Mouse (Mus musculus): ENCODE measurements around the gene Ankrd52. TPM values are rescaled to one million over a fixed set of nuclear protein-coding genes. Genes with fewer than 3 reads are reported as not detected.
"Not testable (repeated sequence)": the region's sequence is repeated elsewhere in the genome, so short reads cannot be mapped to it uniquely, and the experiment has no call there.

Ankrd52 gene
- polyA plus RNA-seq (2015; fragmentation: Nextera tagmentation; extraction: Ambion mirVana) = 7.4 and 9.9 TPM in 2 replicates

DNA sequence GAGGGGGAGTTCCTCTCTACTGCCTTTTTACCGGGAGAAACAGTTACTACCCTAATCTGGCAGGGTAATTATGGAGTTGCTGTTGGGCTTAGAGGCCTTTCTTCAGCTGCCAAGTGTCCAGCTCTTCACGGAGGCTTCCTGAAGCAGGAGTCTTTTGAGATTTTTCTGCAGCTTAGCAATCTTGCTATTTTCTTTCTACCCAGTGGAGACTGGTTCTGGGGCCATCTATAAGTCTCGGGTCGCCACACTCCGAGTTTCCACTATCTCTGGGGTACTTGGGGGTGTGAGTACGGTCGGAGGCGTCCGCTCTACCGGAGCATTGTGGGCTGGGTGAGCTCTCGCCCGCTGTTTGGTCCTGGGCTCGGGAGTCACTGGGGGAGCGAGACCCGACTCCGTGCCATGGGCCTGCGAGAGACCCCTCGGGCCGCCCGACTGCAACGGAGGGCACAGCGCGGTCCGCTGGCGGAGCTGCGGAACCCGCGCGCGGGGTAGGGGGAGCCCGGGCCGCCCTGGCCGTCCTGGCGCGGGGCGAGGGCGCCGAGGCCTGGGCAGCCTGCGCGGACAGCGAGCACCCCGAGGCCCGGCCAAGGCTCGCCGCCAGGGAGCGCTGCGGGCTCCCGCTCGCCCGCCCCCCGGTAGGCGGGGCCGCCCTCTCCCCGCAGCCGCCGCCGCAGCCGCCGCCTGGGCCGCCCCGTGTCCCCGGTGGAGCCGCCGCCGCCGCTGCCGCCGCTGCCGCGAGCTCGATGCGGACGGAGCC, at the start of gene Ankrd52:
Ankrd52 (plus strand) TSS at position 661 of the 757 bp plus-strand sequence.
- peak; percentile 82 for DNase-seq (ENCODE audit: low spot score)

GRCm38 (mm10) chr10:128327610-128328009, 49.3 kb upstream of the Ankrd52 start:
- no peak for DNase-seq (ENCODE audit: low spot score)

- DNase-seq (ENCODE audit: low spot score) = not testable (repeated sequence)
Observed at GRCm38 (mm10) chr10:128332358-128333249, 44.3 kb upstream of the Ankrd52 start.

DNA sequence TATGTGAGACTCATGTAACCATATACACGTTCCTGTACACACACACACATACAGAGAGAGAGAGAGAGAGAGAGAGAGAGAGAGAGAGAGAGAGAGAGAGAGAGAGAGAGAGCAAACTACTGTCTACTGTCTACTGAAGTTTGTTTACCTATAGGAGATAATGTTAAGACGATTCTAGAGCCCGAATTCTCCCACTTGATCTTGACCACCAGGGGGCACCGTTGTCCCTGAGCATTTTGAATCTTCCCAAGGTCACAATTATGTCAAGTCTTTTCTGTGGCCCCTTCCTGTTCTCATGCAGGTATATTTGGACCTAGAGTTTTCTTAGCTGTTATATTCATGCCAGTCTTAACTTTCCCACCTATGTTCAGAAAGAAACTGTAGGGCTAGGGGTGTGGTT, 41.3 kb upstream of the Ankrd52 start:
- DNase-seq (ENCODE audit: low spot score) = peak; percentile 87

DNA sequence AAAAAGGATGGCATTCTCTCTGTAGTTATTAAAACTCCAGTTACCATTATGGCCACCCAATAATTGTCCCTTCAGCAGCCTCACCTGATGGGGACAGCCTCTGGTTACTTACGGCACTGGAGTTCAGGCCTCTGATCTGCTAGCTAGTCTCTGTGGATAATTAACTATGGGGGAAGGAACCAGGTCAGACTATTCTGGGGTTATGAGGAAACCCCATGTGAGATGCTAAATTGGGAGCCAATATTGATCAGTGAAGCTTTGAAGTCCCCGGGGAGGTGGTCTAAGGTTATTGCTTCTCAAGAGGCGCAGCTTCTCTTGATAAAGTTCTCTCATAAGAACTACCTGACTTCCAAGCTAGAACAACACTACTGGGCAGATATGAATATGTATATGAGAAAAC, 40.7 kb upstream of the Ankrd52 start:
- no peak for DNase-seq (ENCODE audit: low spot score)

GRCm38 (mm10) chr10:128336597-128336996, 40.3 kb upstream of the Ankrd52 start:
- no peak for DNase-seq (ENCODE audit: low spot score)

DNA sequence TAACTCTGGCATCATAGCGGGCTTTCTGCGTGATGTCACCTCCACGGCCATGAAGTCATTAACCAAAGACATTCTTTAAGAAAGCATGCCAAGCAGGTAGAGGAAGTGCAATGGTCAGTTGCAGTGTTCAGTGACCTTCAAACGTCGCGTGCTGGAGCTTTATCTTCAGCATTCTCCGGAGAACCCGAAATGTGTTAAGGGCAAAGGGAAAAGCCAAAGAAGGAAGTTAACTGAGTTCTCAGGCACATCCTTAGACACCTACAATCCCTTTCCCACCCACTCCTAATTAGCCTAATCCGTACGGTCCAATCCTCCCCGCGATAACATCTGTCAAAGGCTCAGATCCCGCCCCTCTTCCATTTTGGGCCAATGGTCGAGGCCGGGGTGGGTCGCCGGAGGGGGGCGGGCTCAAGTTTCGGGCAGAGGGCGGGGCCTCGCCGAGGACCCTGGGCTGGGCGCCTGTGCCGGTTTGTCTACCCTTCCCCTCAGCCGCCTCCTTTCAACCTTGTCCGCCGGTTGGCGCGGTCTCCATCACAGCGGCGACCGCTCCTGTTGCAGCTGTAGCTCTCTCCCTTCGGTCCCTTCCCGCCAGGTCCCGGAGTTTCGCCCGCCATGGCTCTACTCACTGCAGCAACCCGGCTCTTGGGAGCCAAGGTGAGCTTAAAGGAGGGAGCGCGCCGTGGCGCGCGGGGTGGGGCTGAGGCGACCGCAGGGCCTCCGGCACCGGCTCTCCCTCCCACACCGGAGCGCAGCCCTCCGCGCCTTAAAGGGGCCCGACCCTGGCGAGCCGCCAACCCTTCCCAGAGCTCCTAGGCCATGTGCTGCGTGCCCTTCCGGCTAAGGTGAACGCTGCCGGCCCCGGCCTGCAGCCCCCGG, 39.4 kb upstream of the Ankrd52 start, which contains the start of gene Cs:
Cs (plus strand) TSS at position 429 of the 876 bp plus-strand sequence.
- peak; percentile 97 for DNase-seq (ENCODE audit: low spot score)

DNA sequence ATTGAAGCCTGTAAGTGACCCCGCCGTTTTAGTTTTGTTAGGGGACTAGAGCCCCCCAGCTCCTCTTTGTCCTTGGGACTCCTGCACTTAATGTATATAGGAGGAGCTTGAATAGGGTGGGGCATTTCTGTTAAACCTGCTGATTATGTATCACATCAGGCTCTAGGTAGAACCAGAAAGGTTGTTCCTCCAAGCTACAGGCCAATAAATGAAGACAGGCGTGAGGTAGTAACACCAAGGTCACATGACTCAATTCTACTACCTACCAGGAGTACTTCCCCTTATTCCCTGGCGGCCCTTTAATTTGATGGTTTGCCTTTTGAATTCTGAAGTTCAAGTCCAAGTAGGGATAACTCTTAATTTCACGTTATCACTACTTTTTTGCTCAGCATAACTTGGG, 38.5 kb upstream of the Ankrd52 start:
- DNase-seq (ENCODE audit: low spot score) = no peak

- no peak for DNase-seq (ENCODE audit: low spot score)
Observed at GRCm38 (mm10) chr10:128338948-128339347, 38.0 kb upstream of the Ankrd52 start.

GRCm38 (mm10) chr10:128340257-128340656, 36.7 kb upstream of the Ankrd52 start:
- DNase-seq (ENCODE audit: low spot score) = peak; percentile 34

GRCm38 (mm10) chr10:128343436-128343835, 33.5 kb upstream of the Ankrd52 start:
- DNase-seq (ENCODE audit: low spot score) = no peak

DNA sequence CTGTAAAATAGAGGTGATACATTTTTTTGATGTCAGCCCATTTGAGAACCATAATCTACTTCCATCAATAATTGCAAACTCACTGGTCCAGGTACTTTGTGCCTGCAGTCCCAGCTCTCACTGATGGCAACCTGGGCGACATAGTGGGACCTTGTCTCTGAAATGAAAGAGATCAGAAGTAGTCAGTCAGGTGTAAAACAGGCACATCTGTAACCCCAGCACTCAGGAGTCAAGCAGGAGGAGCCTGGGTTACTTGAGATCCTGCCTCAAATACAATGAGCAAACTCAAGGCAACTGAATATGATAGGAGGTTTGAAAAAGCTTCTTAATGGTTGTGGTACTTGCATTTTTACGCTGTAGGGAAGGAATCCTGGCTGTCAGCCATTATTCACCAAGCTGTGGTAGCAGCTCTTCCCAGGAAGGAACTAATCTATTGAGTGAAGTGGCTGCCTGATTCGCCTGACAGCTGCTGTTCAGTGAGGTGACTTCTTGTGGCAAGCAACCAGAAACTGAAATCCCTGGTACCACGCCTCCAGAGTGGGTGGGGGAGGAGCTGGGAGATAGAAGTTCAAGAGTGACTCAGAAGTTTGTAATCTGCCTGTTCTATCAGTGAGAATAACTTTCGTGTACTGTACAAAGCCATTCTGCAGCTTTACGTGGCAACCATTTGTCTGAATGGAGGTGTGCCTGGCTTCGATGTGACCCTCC, 32.2 kb upstream of the Ankrd52 start:
- peak; percentile 89 for DNase-seq (ENCODE audit: low spot score)

DNA sequence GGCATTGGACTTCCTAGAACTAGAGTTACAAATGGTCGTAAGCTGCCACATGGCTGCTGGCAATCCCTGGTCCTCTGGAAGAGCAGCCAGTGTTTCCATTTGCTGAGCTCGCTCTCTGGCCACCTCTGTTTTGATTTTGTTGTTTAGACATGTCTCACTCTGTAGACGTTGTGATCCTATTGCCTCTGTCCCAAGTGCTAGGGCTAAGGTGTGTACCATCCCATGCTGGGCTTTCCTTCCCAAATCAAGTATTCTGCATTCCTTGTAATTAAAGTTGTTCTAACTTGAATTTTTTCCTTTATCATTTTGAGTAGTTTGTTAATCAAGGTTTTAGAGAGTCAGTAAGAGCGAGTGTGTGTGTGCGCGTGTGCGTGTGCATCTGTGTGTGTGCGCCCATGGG, 29.4 kb upstream of the Ankrd52 start:
- DNase-seq (ENCODE audit: low spot score) = no peak

GRCm38 (mm10) chr10:128358796-128359195, 18.1 kb upstream of the Ankrd52 start:
- DNase-seq (ENCODE audit: low spot score) = peak; percentile 67

GRCm38 (mm10) chr10:128359226-128359625, 17.7 kb upstream of the Ankrd52 start:
- no peak for DNase-seq (ENCODE audit: low spot score)

DNA sequence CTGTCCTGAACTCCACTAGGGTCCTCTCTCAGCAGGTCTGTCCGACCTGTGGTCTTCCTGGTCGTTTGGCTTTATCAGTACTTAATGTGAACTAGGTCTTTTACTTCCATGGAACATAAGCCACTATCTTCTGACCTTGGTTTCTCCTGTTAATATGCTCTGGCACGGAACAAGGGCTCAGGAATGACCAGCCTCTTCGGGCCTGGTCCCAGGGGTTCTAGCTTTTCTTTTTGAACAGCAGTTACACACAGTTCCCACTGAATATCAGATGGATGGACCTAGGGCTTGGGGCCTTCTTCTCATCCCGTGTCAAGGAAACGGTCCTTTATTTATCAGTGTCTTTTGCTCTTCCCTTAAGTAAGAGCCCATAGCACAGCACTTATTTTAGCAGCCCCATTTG, 15.1 kb upstream of the Ankrd52 start:
- DNase-seq (ENCODE audit: low spot score) = no peak

DNA sequence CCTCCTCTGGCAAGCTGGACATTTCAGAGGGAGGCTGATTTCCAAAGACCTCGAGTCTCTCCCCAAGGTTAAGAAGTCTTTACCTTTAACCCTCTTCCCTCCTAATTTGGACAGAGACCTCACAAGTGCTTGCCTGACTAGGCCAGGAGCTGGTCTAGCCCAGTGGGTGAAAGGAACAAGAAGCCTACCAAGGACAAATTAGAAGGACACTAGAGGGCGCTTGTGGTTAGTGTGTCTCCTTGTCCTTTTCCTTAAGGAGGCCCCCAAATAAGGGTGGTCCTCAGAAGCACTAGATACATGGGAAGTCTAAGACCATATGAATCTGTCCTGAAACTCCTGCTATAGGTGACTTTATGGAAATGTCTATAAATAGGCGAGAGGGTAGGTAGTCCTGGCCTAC, 14.3 kb upstream of the Ankrd52 start:
- peak; percentile 23 for DNase-seq (ENCODE audit: low spot score)

DNA sequence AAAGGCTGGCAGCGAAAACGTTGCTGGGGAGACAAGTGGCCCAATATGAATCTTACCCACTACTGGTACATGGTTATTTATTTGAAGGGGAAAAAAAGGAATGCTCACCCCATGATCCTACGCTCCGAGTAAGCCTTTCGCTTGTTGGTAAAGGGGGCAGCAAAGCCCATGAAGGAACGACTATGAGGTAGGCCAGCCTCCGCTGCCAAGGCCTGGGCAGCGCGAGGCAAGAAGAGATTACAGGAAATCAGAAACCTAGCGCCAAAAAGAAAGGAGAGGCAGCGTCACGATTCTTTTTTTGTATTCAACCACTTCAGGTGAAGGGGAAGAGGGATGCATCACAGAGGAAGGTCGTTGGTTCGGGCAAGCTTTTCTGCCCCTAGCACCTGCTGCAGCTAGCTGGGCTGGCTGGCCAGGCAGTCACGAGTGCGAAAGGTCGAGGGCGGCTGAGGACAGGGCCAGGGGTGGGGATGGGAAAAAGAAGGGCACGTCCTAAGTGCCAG, 9.0 kb upstream of the Ankrd52 start:
- DNase-seq (ENCODE audit: low spot score) = no peak

- DNase-seq (ENCODE audit: low spot score) = peak; percentile 91
Observed at GRCm38 (mm10) chr10:128368402-128369217, 8.3 kb upstream of the Ankrd52 start, which contains the start of gene Coq10a. Gene Coq10a, minus strand, starts transcription at chr10:128368997.

GRCm38 (mm10) chr10:128369218-128369543, 7.7 kb upstream of the Ankrd52 start:
- DNase-seq (ENCODE audit: low spot score) = no peak

All from thymus, postnatal 0 days (tissue).